18 mouse cellular contexts compared by ENCODE assay signal in genomic region chr3:97933811-97934210, GRCm38 (mm10). TPM values are rescaled to one million over a fixed set of nuclear protein-coding genes. Genes with fewer than 3 reads are reported as not detected.
DNase-seq lines count a peak whose midpoint lies in the region; ATAC-seq and TF ChIP-seq lines count a peak whose summit lies in the region.
"Had no signal": no experiment of that assay in that cellular context is flagged by ENCODE, and none has a peak within 500 bp of the region (broad histone marks: within the 10 kb centered on the region; RNA-seq: fewer than 3 reads in every experiment).

No protein-coding gene starts in this region.

- no peaks in the 10 kb centered on the region for H3K36me3 ChIP-seq in neural tube, embryonic 15.5 days
- H3K36me3 ChIP-seq: hindbrain, embryonic 12.5 days; intestine, embryonic 15.5 days; lung, embryonic 15.5 days; stomach, embryonic 15.5 days had no signal

- 88% methylated on average over 5 of the region's 5 CpGs for WGBS in neural tube, embryonic 15.5 days

- H3K27ac ChIP-seq in layer of hippocampus, adult 2 months, result peak overlapping the region; percentile 23; the same call in 1 of the 2 replicates
- H3K27ac ChIP-seq in neural tube, embryonic 15.5 days (replicated peaks), result no peak overlapping the region
- H3K27ac ChIP-seq: heart, adult 2 months; hindbrain, embryonic 12.5 days; intestine, embryonic 15.5 days; lung, embryonic 15.5 days; stomach, embryonic 15.5 days had no signal

- no peak overlapping the region for H3K9ac ChIP-seq in neural tube, embryonic 15.5 days (replicated peaks)
- H3K9ac ChIP-seq: hindbrain, embryonic 12.5 days; intestine, embryonic 15.5 days; lung, embryonic 15.5 days; stomach, embryonic 15.5 days had no signal

- H3K4me1 ChIP-seq in neural tube, embryonic 15.5 days, result peaks cover 44% of the 10 kb centered on the region

- no peak for DNase-seq in layer of hippocampus, adult 2 months (ENCODE audit: low spot score in 2 of 2)
- DNase-seq in layer of hippocampus, postnatal 25 days (ENCODE audit: extremely low spot score in 1 of 2, low spot score in 1 of 2), result no peak
- peak; percentile 64 for DNase-seq in 416B (ENCODE audit: low read depth)
- no peak for DNase-seq in right cerebral cortex, postnatal 25 days
- DNase-seq: adrenal gland, postnatal 25 days; cerebellum, postnatal 14 days; kidney, postnatal 14 days; retina, postnatal 1 day had no signal

- no peak overlapping the region for H3K4me2 ChIP-seq in neural tube, embryonic 15.5 days
- H3K4me2 ChIP-seq: hindbrain, embryonic 12.5 days; lung, embryonic 15.5 days had no signal

- ATAC-seq in granulocyte monocyte progenitor cell, adult 5-6 weeks (replicated peaks; ENCODE audit: poor library complexity, severe bottlenecking), result peak; percentile 33
- 0 out of 2 replicates have a peak, but pooled peaks have one; percentile 16 for ATAC-seq in megakaryocyte progenitor cell, adult 5-6 weeks (replicated peaks; ENCODE audit: poor library complexity)
- ATAC-seq in neural tube, embryonic 15.5 days (ENCODE audit: low FRiP score), result no peak
- ATAC-seq: forebrain, embryonic 14.5 days; intestine, embryonic 15.5 days; midbrain, embryonic 16.5 days had no signal

- no peaks in the 10 kb centered on the region for H3K9me3 ChIP-seq in neural tube, embryonic 15.5 days (replicated peaks)
- H3K9me3 ChIP-seq: hindbrain, embryonic 12.5 days; intestine, embryonic 15.5 days; lung, embryonic 15.5 days; stomach, embryonic 15.5 days had no signal

- TF ChIP-seq CTCF in layer of hippocampus, adult 2 months (conservative IDR thresholded peaks at IDR 0.05), result no peak

- H3K4me3 ChIP-seq in layer of hippocampus, adult 2 months, result no peak overlapping the region
- H3K4me3 ChIP-seq in neural tube, embryonic 15.5 days (replicated peaks), result no peak overlapping the region
- H3K4me3 ChIP-seq: heart, adult 2 months; hindbrain, embryonic 12.5 days; intestine, embryonic 15.5 days; lung, embryonic 15.5 days; stomach, embryonic 15.5 days had no signal

- no peaks in the 10 kb centered on the region for H3K27me3 ChIP-seq in neural tube, embryonic 15.5 days (replicated peaks)
- H3K27me3 ChIP-seq: intestine, embryonic 15.5 days; stomach, embryonic 15.5 days had no signal

RNA-seq across cellular contexts. Expression of gene Sec22b, which starts 32.8 kb away (rescaled TPM):
- 10 to 100 TPM; 78.3 to 81.7 TPM for total RNA-seq in layer of hippocampus, adult 2 months (2021)
- total RNA-seq in layer of hippocampus, postnatal 25 days (2021), result 10 to 100 TPM; 67.9 to 81.1 TPM
- total RNA-seq in granulocyte monocyte progenitor cell, adult 5-6 weeks (2014; fragmentation: Nextera tagmentation), result 71.1 and 89.5 TPM in 2 replicates
- total RNA-seq in granulocyte monocyte progenitor cell, adult 5-6 weeks (2017), result 83.2 and 100 TPM in 2 replicates
- 108 and 136 TPM in 2 replicates for total RNA-seq in megakaryocyte progenitor cell, adult 5-6 weeks (2015)
- total RNA-seq in megakaryocyte progenitor cell, adult 5-6 weeks (2017), result 71.6 and 83.0 TPM in 2 replicates
- 93.9 and 97.1 TPM in 2 replicates for polyA plus RNA-seq in neural tube, embryonic 15.5 days (2015; fragmentation: Nextera tagmentation; extraction: Ambion mirVana)

RNA-seq across cellular contexts. Expression of gene Pde4dip, which starts 45.3 kb away (rescaled TPM):
- 100 to 1,000 TPM; 232 to 246 TPM for total RNA-seq in layer of hippocampus, adult 2 months (2021)
- total RNA-seq in layer of hippocampus, postnatal 25 days (2021), result 100 to 1,000 TPM; 219 to 249 TPM
- total RNA-seq in granulocyte monocyte progenitor cell, adult 5-6 weeks (2014; fragmentation: Nextera tagmentation), result 5.0 and 8.1 TPM in 2 replicates
- 7.5 and 9.7 TPM in 2 replicates for total RNA-seq in granulocyte monocyte progenitor cell, adult 5-6 weeks (2017)
- total RNA-seq in megakaryocyte progenitor cell, adult 5-6 weeks (2015), result 4.7 and 4.8 TPM in 2 replicates
- total RNA-seq in megakaryocyte progenitor cell, adult 5-6 weeks (2017), result 6.7 and 7.8 TPM in 2 replicates
- polyA plus RNA-seq in neural tube, embryonic 15.5 days (2015; fragmentation: Nextera tagmentation; extraction: Ambion mirVana), result 55.2 and 62.6 TPM in 2 replicates

Comparison
In these comparisons a context has a peak if more than half of its experiments do, and no peak if none do; other contexts are left out.
1. RNA of gene Pde4dip, which starts 45.3 kb away (total RNA-seq): 219 to 249 TPM in layer of hippocampus, postnatal 25 days and 232 to 246 TPM in layer of hippocampus, adult 2 months; 5.0 to 9.7 TPM in granulocyte monocyte progenitor cell, adult 5-6 weeks and 4.7 to 7.8 TPM in megakaryocyte progenitor cell, adult 5-6 weeks; every median in the first group is over 10 times any median in the second.